Mouse (Mus musculus) small intestine, adult 2 months (tissue): ENCODE measurements around the gene Rtraf.

ENCODE experiments used
- CTCF ChIP-seq: fragments of 200-500 bp; IDR thresholded peaks from 2 replicates; pipeline ENCODE4 v1.5.1; 2012; ENCODE audit warnings: low read depth, mild to moderate bottlenecking, control low read depth, inconsistent platforms, low read length, moderate library complexity, mixed read lengths; ENCODE audit not compliant: insufficient replicate concordance, insufficient read length; ENCODE audit errors: extremely low read depth
- POLR2A ChIP-seq: fragments of 200-500 bp; IDR thresholded peaks from 2 replicates; pipeline ENCODE4 v1.6.1; 2012; ENCODE audit warnings: low read depth, mild to moderate bottlenecking, control low read depth, inconsistent platforms, low read length, moderate library complexity

- TF ChIP-seq CTCF (peak; percentile 68; the same call in 1 of the 2 replicates), POLR2A (no peak)
Measured at GRCm38 (mm10) chr14:19839600-19840332, 16.1 kb upstream of the Rtraf start.
